Mouse (Mus musculus) CH12.LX (cell line): Measurements from ENCODE around the gene Lbh. TPM values are rescaled to one million over a fixed set of nuclear protein-coding genes. Genes with fewer than 3 reads are reported as not detected.

Source experiments
- DNase-seq: peaks from one replicate; pipeline ENCODE4 v3.0.0-alpha.2; 2013; ENCODE audit errors: extremely low read depth
- H3K27ac ChIP-seq: 2 replicates; pipeline ENCODE4 v1.5.1; 2012; ENCODE audit warnings: low read depth, mild to moderate bottlenecking, control low read depth, moderate library complexity; ENCODE audit not compliant: insufficient read depth
- H3K27me3 ChIP-seq: replicated peaks from 2 replicates; pipeline ENCODE3; 2012; ENCODE audit warnings: inconsistent platforms
- H3K36me3 ChIP-seq, 2 experiments: replicated peaks in 1 of 2; 2 replicates each; pipeline versions ENCODE3 to v1.6.1; 2012; ENCODE audit warnings: inconsistent platforms in 1 of 2, low read length in 1 of 2, mild to moderate bottlenecking in 1 of 2, mixed read lengths in 1 of 2, moderate library complexity in 1 of 2; ENCODE audit not compliant: control insufficient read depth in 1 of 2, insufficient read depth in 1 of 2
- H3K4me1 ChIP-seq, 2 experiments: 2 replicates each; pipeline ENCODE4 v1.6.1; 2012; ENCODE audit warnings: inconsistent platforms in 1 of 2, moderate library complexity in 1 of 2; ENCODE audit not compliant: insufficient read depth in 2 of 2, control insufficient read depth in 1 of 2
- H3K4me2 ChIP-seq: 2 replicates; pipeline ENCODE4 v1.6.1; 2012; ENCODE audit warnings: low read depth, mild to moderate bottlenecking, control low read depth; ENCODE audit not compliant: poor library complexity, insufficient read depth, severe bottlenecking
- H3K4me3 ChIP-seq, 3 experiments: fragments of 150-350 bp in 1 of 3; sonication (generic) in 1 of 3; replicated peaks in 1 of 3; 2 replicates each; pipeline versions ENCODE3 to v1.5.1; 2011 to 2012; ENCODE audit warnings: low read depth in 2 of 3, low read length in 2 of 3, mild to moderate bottlenecking in 2 of 3, moderate library complexity in 2 of 3, control low read depth in 1 of 3, improper control_type of control experiment in 1 of 3, inconsistent platforms in 1 of 3, mixed read lengths in 1 of 3; ENCODE audit not compliant: poor library complexity in 1 of 3
- H3K79me2 ChIP-seq: replicated peaks from 2 replicates; pipeline ENCODE4 v1.6.1; 2012; ENCODE audit warnings: mild to moderate bottlenecking, moderate library complexity; ENCODE audit not compliant: control insufficient read depth, poor library complexity, insufficient read depth, severe bottlenecking; ENCODE audit errors: extremely low read depth
- H3K9ac ChIP-seq: 2 replicates; pipeline ENCODE4 v1.6.1; 2012; ENCODE audit warnings: low read depth, mild to moderate bottlenecking, control low read depth, moderate library complexity; ENCODE audit not compliant: insufficient read depth
- H3K9me3 ChIP-seq: replicated peaks from 2 replicates; pipeline ENCODE3; 2012; ENCODE audit warnings: low read length, inconsistent platforms, mixed read lengths
- BHLHE40 ChIP-seq: IDR thresholded peaks from 2 replicates; pipeline ENCODE4 v1.6.1; 2011; ENCODE audit warnings: mild to moderate bottlenecking, low read depth, low read length, improper control_type of control experiment
- CHD1 ChIP-seq: IDR thresholded peaks from 2 replicates; pipeline ENCODE4 v1.6.1; 2012; ENCODE audit warnings: low read depth, low read length, improper control_type of control experiment, inconsistent platforms
- CHD2 ChIP-seq: IDR thresholded peaks from 2 replicates; pipeline ENCODE4 v1.6.1; 2011; ENCODE audit warnings: low read length, improper control_type of control experiment
- CTCF ChIP-seq, 2 experiments: IDR thresholded peaks in 1 of 2; conservative IDR thresholded peaks in 1 of 2; 2 replicates each; pipeline ENCODE4 v1.5.1; 2011 to 2012; ENCODE audit warnings: low read depth in 2 of 2, low read length in 2 of 2, improper control_type of control experiment in 1 of 2, inconsistent platforms in 1 of 2, mild to moderate bottlenecking in 1 of 2, moderate library complexity in 1 of 2
- E2F4 ChIP-seq: IDR thresholded peaks from 2 replicates; pipeline ENCODE4 v1.6.1; 2011; ENCODE audit warnings: low read depth, low read length, improper control_type of control experiment; ENCODE audit not compliant: insufficient replicate concordance
- ELF1 ChIP-seq: IDR thresholded peaks from 2 replicates; pipeline ENCODE4 v1.6.1; 2014; ENCODE audit warnings: low read depth, mild to moderate bottlenecking, inconsistent platforms, low read length, improper control_type of control experiment
- EP300 ChIP-seq: IDR thresholded peaks from 2 replicates; pipeline ENCODE4 v1.6.1; 2011; ENCODE audit warnings: low read length, improper control_type of control experiment
- ETS1 ChIP-seq: conservative IDR thresholded peaks from 2 replicates; pipeline ENCODE4 v1.6.1; 2012; ENCODE audit warnings: low read depth, mild to moderate bottlenecking, inconsistent platforms, low read length, improper control_type of control experiment, moderate library complexity
- GABPA ChIP-seq: IDR thresholded peaks from 2 replicates; pipeline ENCODE4 v1.6.1; 2012; ENCODE audit warnings: low read depth, low read length, improper control_type of control experiment, inconsistent platforms; ENCODE audit not compliant: insufficient replicate concordance
- HCFC1 ChIP-seq: IDR thresholded peaks from 2 replicates; pipeline ENCODE4 v1.6.1; 2012; ENCODE audit warnings: low read depth, mild to moderate bottlenecking, inconsistent platforms, low read length, improper control_type of control experiment
- IRF4 ChIP-seq: IDR thresholded peaks from 2 replicates; pipeline ENCODE4 v1.6.1; 2014; ENCODE audit warnings: low read depth, mild to moderate bottlenecking, inconsistent platforms, low read length, improper control_type of control experiment
- JUN ChIP-seq: IDR thresholded peaks from 2 replicates; pipeline ENCODE4 v1.6.1; 2011; ENCODE audit warnings: low read depth, mild to moderate bottlenecking, low read length, improper control_type of control experiment, moderate library complexity; ENCODE audit not compliant: insufficient read depth
- JUND ChIP-seq: conservative IDR thresholded peaks from 2 replicates; pipeline ENCODE4 v1.6.1; 2011; ENCODE audit warnings: low read depth, low read length, improper control_type of control experiment
- KAT2A ChIP-seq: IDR thresholded peaks from 2 replicates; pipeline ENCODE4 v1.6.1; 2012; ENCODE audit warnings: low read length, improper control_type of control experiment, inconsistent platforms; ENCODE audit not compliant: insufficient replicate concordance
- MAFK ChIP-seq: IDR thresholded peaks from 2 replicates; pipeline ENCODE4 v1.6.1; 2011; ENCODE audit warnings: low read length, improper control_type of control experiment; ENCODE audit not compliant: insufficient replicate concordance
- MAX ChIP-seq: IDR thresholded peaks from 2 replicates; pipeline ENCODE4 v1.6.1; 2011; ENCODE audit warnings: low read length, improper control_type of control experiment
- MAZ ChIP-seq: IDR thresholded peaks from 2 replicates; pipeline ENCODE4 v1.6.1; 2012; ENCODE audit warnings: low read depth, mild to moderate bottlenecking, inconsistent platforms, low read length, improper control_type of control experiment, moderate library complexity
- MEF2A ChIP-seq: IDR thresholded peaks from 2 replicates; pipeline ENCODE4 v1.6.1; 2014; ENCODE audit warnings: low read depth, mild to moderate bottlenecking, inconsistent platforms, low read length, improper control_type of control experiment, borderline replicate concordance
- MXI1 ChIP-seq: IDR thresholded peaks from 2 replicates; pipeline ENCODE4 v1.6.1; 2011; ENCODE audit warnings: mild to moderate bottlenecking, low read depth, low read length, improper control_type of control experiment
- MYC ChIP-seq: IDR thresholded peaks from 2 replicates; pipeline ENCODE4 v1.6.1; 2011; ENCODE audit warnings: low read depth, mild to moderate bottlenecking, improper control_type of control experiment, low read length
- NELFE ChIP-seq: IDR thresholded peaks from 2 replicates; pipeline ENCODE4 v1.6.1; 2011; ENCODE audit warnings: low read depth, low read length, improper control_type of control experiment
- NRF1 ChIP-seq: IDR thresholded peaks from 2 replicates; pipeline ENCODE4 v1.6.1; 2014; ENCODE audit warnings: low read depth, mild to moderate bottlenecking, inconsistent platforms, low read length, improper control_type of control experiment, moderate library complexity
- PAX5 ChIP-seq: IDR thresholded peaks from 2 replicates; pipeline ENCODE4 v1.6.1; 2012; ENCODE audit warnings: low read length, inconsistent platforms, mixed read lengths
- POLR2A ChIP-seq: IDR thresholded peaks from 2 replicates; pipeline ENCODE4 v1.6.1; 2011; ENCODE audit warnings: low read depth, mild to moderate bottlenecking, improper control_type of control experiment, low read length
- POLR2AphosphoS2 ChIP-seq: IDR thresholded peaks from 2 replicates; pipeline ENCODE4 v1.6.1; 2011; ENCODE audit warnings: low read depth, low read length, improper control_type of control experiment
- RAD21 ChIP-seq: IDR thresholded peaks from 2 replicates; pipeline ENCODE4 v1.6.1; 2011; ENCODE audit warnings: low read depth, mild to moderate bottlenecking, low read length, improper control_type of control experiment, moderate library complexity
- RCOR1 ChIP-seq: conservative IDR thresholded peaks from 2 replicates; pipeline ENCODE4 v1.6.1; 2012; ENCODE audit warnings: low read depth, mild to moderate bottlenecking, inconsistent platforms, low read length, improper control_type of control experiment
- SIN3A ChIP-seq: IDR thresholded peaks from 2 replicates; pipeline ENCODE4 v1.6.1; 2012; ENCODE audit warnings: low read length, improper control_type of control experiment, inconsistent platforms
- SMC3 ChIP-seq: IDR thresholded peaks from 2 replicates; pipeline ENCODE4 v1.6.1; 2011; ENCODE audit warnings: low read depth, low read length, improper control_type of control experiment
- TBP ChIP-seq: conservative IDR thresholded peaks from 2 replicates; pipeline ENCODE4 v1.6.1; 2011; ENCODE audit warnings: low read depth, low read length, improper control_type of control experiment
- TCF12 ChIP-seq: IDR thresholded peaks from 2 replicates; pipeline ENCODE4 v1.6.1; 2014; ENCODE audit warnings: low read depth, mild to moderate bottlenecking, inconsistent platforms, low read length, improper control_type of control experiment
- UBTF ChIP-seq: IDR thresholded peaks from 2 replicates; pipeline ENCODE4 v1.6.1; 2012; ENCODE audit warnings: low read depth, mild to moderate bottlenecking, inconsistent platforms, low read length, improper control_type of control experiment, moderate library complexity
- USF1 ChIP-seq: IDR thresholded peaks from 2 replicates; pipeline ENCODE4 v1.6.1; 2014; ENCODE audit warnings: low read depth, mild to moderate bottlenecking, inconsistent platforms, low read length, improper control_type of control experiment
- USF2 ChIP-seq: conservative IDR thresholded peaks from 2 replicates; pipeline ENCODE4 v1.6.1; 2011; ENCODE audit warnings: low read depth, low read length, improper control_type of control experiment
- ZC3H11A ChIP-seq: IDR thresholded peaks from 2 replicates; pipeline ENCODE4 v1.6.1; 2012; ENCODE audit warnings: low read depth, mild to moderate bottlenecking, inconsistent platforms, low read length, improper control_type of control experiment
- ZKSCAN1 ChIP-seq: IDR thresholded peaks from 2 replicates; pipeline ENCODE4 v1.6.1; 2012; ENCODE audit warnings: low read depth, inconsistent platforms, low read length, improper control_type of control experiment, borderline replicate concordance
- ZMIZ1 ChIP-seq: IDR thresholded peaks from 2 replicates; pipeline ENCODE4 v1.6.1; 2012; ENCODE audit warnings: low read depth, mild to moderate bottlenecking, inconsistent platforms, low read length, improper control_type of control experiment
- ZNF384 ChIP-seq: IDR thresholded peaks from 2 replicates; pipeline ENCODE4 v1.6.1; 2012; ENCODE audit warnings: low read depth, low read length, improper control_type of control experiment, inconsistent platforms
- dilution Hi-C: fragments of 300-500 bp; cut with MboI; formaldehyde crosslinking; loops from 2 replicates; pipeline ENCODE4 v1.14.3; 2020; ENCODE audit warnings: low sequenced_read_pairs; ENCODE audit not compliant: extremely low pct_unique_long_range_greater_than_20kb, extremely low pct_ligation_motif_present
- in situ Hi-C: fragments of 300-500 bp; cut with MboI; formaldehyde crosslinking; loops from 3 replicates; pipeline ENCODE4 v1.14.3; 2019; ENCODE audit warnings: low sequenced_read_pairs, low pct_ligation_motif_present, low pct_unique_long_range_greater_than_20kb, mixed read lengths
- polyA plus RNA-seq: library from polyadenylated mRNA; unstranded; fragments of >175 nt; gene quantifications from 2 replicates; pipeline ENCODE4 v1.2.1, GENCODE M21; 2012; ENCODE audit warnings: low read depth; ENCODE audit not compliant: insufficient read length
- total RNA-seq, 2 experiments: library from RNA; depleted of rRNA; stranded (reverse); fragments of 300-350 nt in 1 of 2; fragments of >200 nt in 1 of 2; gene quantifications; 2 replicates each; pipeline ENCODE4 v1.2.3; 2012 to 2014

The Lbh gene
- 12.2 and 14.4 TPM in 2 replicates for total RNA-seq (2012; rRNA removed)
- 13.1 and 16.7 TPM in 2 replicates for total RNA-seq (2014; rRNA removed)
- 26.0 and 30.0 TPM in 2 replicates for polyA plus RNA-seq

DNA sequence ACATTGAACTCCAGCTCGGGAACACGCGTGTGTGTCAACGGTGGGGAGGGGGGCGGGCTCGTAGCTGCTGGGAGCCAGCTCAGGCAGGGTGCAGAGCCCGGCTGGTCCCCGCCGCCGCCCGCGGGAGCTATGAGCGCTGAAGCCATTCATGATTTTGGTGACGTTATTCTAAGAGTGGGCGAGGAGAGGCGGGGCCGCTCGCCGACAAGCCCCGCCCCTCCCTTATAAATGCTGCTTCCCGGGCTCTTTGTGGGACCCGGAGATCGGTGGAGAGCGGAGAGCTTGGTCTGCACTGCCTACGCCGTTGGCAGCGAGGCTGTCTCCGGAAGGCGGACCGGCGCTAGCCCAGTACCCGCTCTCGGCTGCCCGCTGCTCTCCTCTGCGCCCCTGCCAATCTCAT lies at the start of gene Lbh:
Gene Lbh, plus strand, starts transcription at position 253 of the 400 bp plus-strand sequence.
- H3K9me3 ChIP-seq, result no peaks in the 10 kb centered on the region

GRCm38 (mm10) chr17:72878979-72879378 lies 39.1 kb upstream of the Lbh start:
- no peaks in the 10 kb centered on the region for H3K27me3 ChIP-seq
- no peak overlapping the region for H3K27ac ChIP-seq
- in situ Hi-C loops, result no loop called here
- H3K79me2 ChIP-seq, result no peaks in the 10 kb centered on the region
- dilution Hi-C loops, result no loop called here
- peaks cover 2% of the 10 kb centered on the region for H3K9me3 ChIP-seq
- no peaks in the 10 kb centered on the region for H3K4me1 ChIP-seq
- DNase-seq, result no peak
- H3K4me3 ChIP-seq, result no peak overlapping the region
- H3K9ac ChIP-seq, result no peak overlapping the region
- no peak for TF ChIP-seq ZMIZ1
- no peak for TF ChIP-seq MAFK
- TF ChIP-seq EP300, result no peak
- TF ChIP-seq ZNF384, result no peak
- TF ChIP-seq MYC, result no peak
- TF ChIP-seq CHD1, result no peak
- no peak for TF ChIP-seq NELFE
- TF ChIP-seq NRF1, result no peak
- TF ChIP-seq JUND, result no peak
- no peak for TF ChIP-seq TBP
- no peak for TF ChIP-seq SMC3
- TF ChIP-seq ZKSCAN1, result no peak
- TF ChIP-seq GABPA, result no peak
- TF ChIP-seq POLR2A, result no peak
- TF ChIP-seq ELF1, result no peak
- no peak for TF ChIP-seq ETS1
- TF ChIP-seq E2F4, result no peak
- TF ChIP-seq HCFC1, result no peak
- TF ChIP-seq, all 38 proteins: peak for 0
- Histone ChIP-seq H3K36me3 (no peaks in the 10 kb centered on the region), H3K4me2 (no peak overlapping the region)

More for the DNA sequence above, at the start of gene Lbh:
- Histone ChIP-seq H3K4me3 (peak within 1 kb of the TSS; percentile 70 to 78 (median 73)), H3K79me2 (no peaks in the 10 kb centered on the region; the same call in 1 of the 2 replicates), H3K27ac (peak within 1 kb of the TSS; percentile 59), H3K9ac (peak within 1 kb of the TSS; percentile 70), H3K4me1 (peaks cover 11 to 62% of the 10 kb centered on the region in 2 experiments), H3K4me2 (peak within 1 kb of the TSS; percentile 78), H3K36me3 (peaks cover 4 to 21% of the 10 kb centered on the region in 2 experiments), H3K27me3 (no peaks in the 10 kb centered on the region)
- dilution Hi-C loops, result no loop called here
- TF ChIP-seq HCFC1 (no peak), MAX (no peak), MXI1 (peak; percentile 39; the same call in 1 of the 2 replicates), ELF1 (peak; percentile 70), NRF1 (0 out of 2 replicates have a peak, but pooled peaks have one; percentile 20), E2F4 (0 out of 2 replicates have a peak, but pooled peaks have one; percentile 59), GABPA (no peak), POLR2AphosphoS2 (peak; percentile 97), JUND (no peak), POLR2A (peak; percentile 100), NELFE (peak; percentile 99), TBP (peak; percentile 97), IRF4 (peak; percentile 47; the same call in 1 of the 2 replicates), CHD1 (no peak; the same call in 1 of the 2 replicates), MEF2A (peak; percentile 63; the same call in 1 of the 2 replicates), RAD21 (no peak; the same call in 1 of the 2 replicates), SMC3 (no peak), CTCF (conservative IDR thresholded peaks at IDR 0.05 in 1 of 2, IDR thresholded peaks at IDR 0.05 in 1 of 2; ENCODE audit: low read depth in 2 of 2, low read length in 2 of 2) (no peak), USF1 (no peak), ZMIZ1 (peak; percentile 99), MYC (no peak), USF2 (no peak), SIN3A (peak; percentile 79; the same call in 1 of the 2 replicates), BHLHE40 (no peak), ZKSCAN1 (no peak), ZC3H11A (no peak), CHD2 (no peak), KAT2A (no peak), UBTF (peak; percentile 89; the same call in 1 of the 2 replicates), PAX5 (no peak), MAZ (0 out of 2 replicates have a peak, but pooled peaks have one; percentile 32), TCF12 (peak; percentile 90), JUN (no peak), MAFK (no peak), RCOR1 (no peak), ETS1 (peak; percentile 40; the same call in 1 of the 2 replicates), ZNF384 (no peak), EP300 (no peak)
- in situ Hi-C loops, result no loop called here
- DNase-seq, result peak; percentile 88
